Mouse (Mus musculus) heart, postnatal 0 days (tissue): Measurements from ENCODE around the gene Rab3gap2. TPM values are rescaled to one million over a fixed set of nuclear protein-coding genes. Genes with fewer than 3 reads are reported as not detected.

Experiments
- ATAC-seq: fragments of 200-750 bp; cut with Nextera tagmentation; 2 replicates; pipeline ENCODE4 v1.8.0; 2017; ENCODE audit warnings: low read depth, moderate number of reproducible peaks, moderate library complexity; ENCODE audit not compliant: insufficient read depth
- DNase-seq: peaks from one replicate; pipeline ENCODE4 v3.0.0-alpha.2; 2016; ENCODE audit warnings: low spot score
- H3K27ac ChIP-seq: fragments of 300-500 bp; sonication (generic); 2 replicates; pipeline ENCODE4 v1.5.1; 2014; ENCODE audit warnings: low read depth, mild to moderate bottlenecking
- H3K27me3 ChIP-seq: fragments of 300-500 bp; sonication (generic); 2 replicates; pipeline ENCODE4 v1.6.1; 2014; ENCODE audit warnings: low read length, mixed read lengths; ENCODE audit not compliant: control insufficient read depth, insufficient read depth
- H3K36me3 ChIP-seq: fragments of 300-500 bp; sonication (generic); replicated peaks from 2 replicates; pipeline ENCODE4 v1.6.1; 2014; ENCODE audit warnings: low read length, mixed read lengths; ENCODE audit not compliant: control insufficient read depth, insufficient read depth
- H3K4me1 ChIP-seq: fragments of 300-500 bp; sonication (generic); 2 replicates; pipeline ENCODE4 v1.6.1; 2014; ENCODE audit warnings: antibody characterized with exemption; ENCODE audit not compliant: control insufficient read depth, insufficient read depth
- H3K4me2 ChIP-seq: fragments of 300-500 bp; sonication (generic); 2 replicates; pipeline ENCODE4 v1.6.1; 2014; ENCODE audit warnings: low read depth, mild to moderate bottlenecking, low read length, moderate library complexity
- H3K4me3 ChIP-seq: fragments of 300-500 bp; sonication (generic); 2 replicates; pipeline ENCODE4 v1.5.1; 2014; ENCODE audit warnings: low read depth, low read length
- H3K9ac ChIP-seq: fragments of 300-500 bp; sonication (generic); replicated peaks from 2 replicates; pipeline ENCODE4 v1.6.1; 2014; ENCODE audit warnings: low read depth, low read length, mixed read lengths
- H3K9me3 ChIP-seq: fragments of 300-500 bp; sonication (generic); replicated peaks from 2 replicates; pipeline ENCODE4 v1.6.1; 2016; ENCODE audit warnings: low read length; ENCODE audit not compliant: control insufficient read depth
- CTCF ChIP-seq: IDR thresholded peaks from 2 replicates; pipeline ENCODE4 v1.5.1; 2016; ENCODE audit warnings: antibody characterized with exemption, control low read depth, low read depth
- EP300 ChIP-seq: IDR thresholded peaks from 2 replicates; pipeline ENCODE4 v1.6.1; 2016; ENCODE audit warnings: antibody characterized with exemption, low read depth
- WGBS: fragments of 180-500 bp; shearing (Covaris S2); extraction: QIAGEN DNeasy Blood & Tissue Kit; methylation state at CpG from one replicate; pipeline ENCODE4 v1.1.7; 2014; 5-methylcytosine and 5-hydroxymethylcytosine counted together
- polyA plus RNA-seq: library from polyadenylated mRNA; unstranded; fragments of >200 nt; fragmentation: Nextera tagmentation; extraction: Ambion mirVana; gene quantifications from 2 replicates; pipeline ENCODE4 v1.2.1, GENCODE M21; 2015
- total RNA-seq: library from RNA; depleted of rRNA; stranded (reverse); fragments of >200 nt; gene quantifications from 2 replicates; pipeline ENCODE4 v1.2.3, GENCODE M21; 2014; ENCODE audit warnings: low replicate concordance

Gene Rab3gap2
- total and polyA plus RNA-seq, 2 experiments from 2014 or later, result 11.1 to 15.5 TPM

- Histone ChIP-seq H3K4me2 (no peak overlapping the region), H3K27ac (no peak overlapping the region), H3K9me3 (no peaks in the 10 kb centered on the region), H3K9ac (no peak overlapping the region), H3K4me3 (no peak overlapping the region), H3K4me1 (peaks cover 4% of the 10 kb centered on the region; the same call in 1 of the 2 replicates), H3K36me3 (no peaks in the 10 kb centered on the region; the same call in 1 of the 2 replicates), H3K27me3 (no peaks in the 10 kb centered on the region)
- ATAC-seq (no peak), DNase-seq (no peak)
- WGBS, result 88% methylated on average over 8 of the region's 8 CpGs
- no peak for TF ChIP-seq CTCF
- TF ChIP-seq EP300, result no peak
Measured at GRCm38 (mm10) chr1:185208766-185209165, 4.8 kb downstream of the Rab3gap2 start.

GRCm38 (mm10) chr1:185209641-185210176 lies 5.8 kb downstream of the Rab3gap2 start:
- no peaks in the 10 kb centered on the region for H3K9me3 ChIP-seq
- TF ChIP-seq CTCF (no peak), EP300 (no peak)
- H3K4me2 ChIP-seq, result no peak overlapping the region
- peaks cover 4% of the 10 kb centered on the region; the same call in 1 of the 2 replicates for H3K4me1 ChIP-seq
- no peak for ATAC-seq
- peaks cover 7% of the 10 kb centered on the region; the same call in 1 of the 2 replicates for H3K36me3 ChIP-seq
- no peaks in the 10 kb centered on the region for H3K27me3 ChIP-seq
- no peak overlapping the region for H3K27ac ChIP-seq
- H3K4me3 ChIP-seq, result no peak overlapping the region
- WGBS, result 52% methylated on average over 8 of the region's 8 CpGs
- DNase-seq, result no peak
- H3K9ac ChIP-seq, result no peak overlapping the region

- 55% methylated on average over 5 of the region's 5 CpGs for WGBS
- ATAC-seq, result no peak
- H3K9me3 ChIP-seq, result no peaks in the 10 kb centered on the region
- H3K27me3 ChIP-seq, result no peaks in the 10 kb centered on the region
- 0 out of 2 replicates have a peak, but pooled peaks cover 11% of the 10 kb centered on the region for H3K36me3 ChIP-seq
- H3K4me2 ChIP-seq, result no peak overlapping the region
- H3K4me3 ChIP-seq, result no peak overlapping the region
- H3K4me1 ChIP-seq, result no peaks in the 10 kb centered on the region
- H3K9ac ChIP-seq, result no peak overlapping the region
- H3K27ac ChIP-seq, result no peak overlapping the region
- TF ChIP-seq CTCF, result no peak
- no peak for TF ChIP-seq EP300
- DNase-seq, result no peak
Measured at GRCm38 (mm10) chr1:185216360-185216759, 12.4 kb downstream of the Rab3gap2 start.

GRCm38 (mm10) chr1:185216762-185217161 lies 12.8 kb downstream of the Rab3gap2 start:
- Histone ChIP-seq H3K9me3 (no peaks in the 10 kb centered on the region), H3K4me2 (no peak overlapping the region), H3K27ac (peak overlapping the region; percentile 59), H3K9ac (no peak overlapping the region), H3K36me3 (peaks cover 13% of the 10 kb centered on the region; the same call in 1 of the 2 replicates), H3K4me1 (no peaks in the 10 kb centered on the region), H3K4me3 (no peak overlapping the region), H3K27me3 (no peaks in the 10 kb centered on the region)
- no peak for DNase-seq
- no peak for ATAC-seq
- WGBS, result 51% methylated on average over 2 of the region's 2 CpGs
- TF ChIP-seq CTCF (no peak), EP300 (no peak)

GRCm38 (mm10) chr1:185217966-185218365 lies 14.0 kb downstream of the Rab3gap2 start:
- Histone ChIP-seq H3K4me1 (no peaks in the 10 kb centered on the region), H3K27me3 (no peaks in the 10 kb centered on the region), H3K4me2 (no peak overlapping the region), H3K27ac (peak overlapping the region; percentile 61), H3K4me3 (no peak overlapping the region), H3K36me3 (peaks cover 23% of the 10 kb centered on the region; the same call in 1 of the 2 replicates), H3K9me3 (no peaks in the 10 kb centered on the region), H3K9ac (no peak overlapping the region)
- ATAC-seq (no peak), DNase-seq (peak; percentile 20)
- TF ChIP-seq EP300, result no peak
- TF ChIP-seq CTCF, result no peak
- WGBS, result 59% methylated on average over 5 of the region's 5 CpGs

GRCm38 (mm10) chr1:185226889-185227288 lies 23.0 kb downstream of the Rab3gap2 start:
- 79% methylated on average over 6 of the region's 6 CpGs for WGBS
- peaks cover 35% of the 10 kb centered on the region for H3K36me3 ChIP-seq
- no peak overlapping the region for H3K27ac ChIP-seq
- H3K4me2 ChIP-seq, result no peak overlapping the region
- no peak overlapping the region for H3K4me3 ChIP-seq
- H3K9ac ChIP-seq, result no peak overlapping the region
- no peaks in the 10 kb centered on the region for H3K9me3 ChIP-seq
- H3K27me3 ChIP-seq, result no peaks in the 10 kb centered on the region
- TF ChIP-seq CTCF (no peak), EP300 (no peak)
- ATAC-seq (no peak), DNase-seq (no peak)
- 0 out of 2 replicates have a peak, but pooled peaks cover 3% of the 10 kb centered on the region for H3K4me1 ChIP-seq
